Mouse (Mus musculus) cerebellum, postnatal 10 days (tissue): ENCODE results near the gene Cxcl16.
"Not testable (repeated sequence)": the region's sequence is repeated elsewhere in the genome, so short reads cannot be mapped to it uniquely, and the experiment has no call there.

Source experiments
- DNase-seq, 2 experiments: peaks; one replicate each; pipeline ENCODE4 v3.0.0; 2021; ENCODE audit warnings: mixed read lengths in 2 of 2

Cxcl16 gene

GRCm38 (mm10) chr11:70451797-70452498, 7.8 kb downstream of the Cxcl16 start, which contains the start of gene Med11:
Med11 (plus strand) TSS chr11:70451919.
- DNase-seq = peak; percentile 98

GRCm38 (mm10) chr11:70450926-70451325, 8.9 kb downstream of the Cxcl16 start:
- DNase-seq = peak; percentile 30 to 41

- DNase-seq = no peak
Observed at GRCm38 (mm10) chr11:70447373-70447772, 12.4 kb downstream of the Cxcl16 start.

GRCm38 (mm10) chr11:70446756-70447155, 13.0 kb downstream of the Cxcl16 start:
- no peak for DNase-seq

GRCm38 (mm10) chr11:70444667-70445066, 15.1 kb downstream of the Cxcl16 start:
- DNase-seq = no peak

GRCm38 (mm10) chr11:70443964-70444363, 15.8 kb downstream of the Cxcl16 start:
- no peak for DNase-seq

- no peak for DNase-seq
Observed at GRCm38 (mm10) chr11:70441882-70442281, 17.9 kb downstream of the Cxcl16 start.

- DNase-seq = no peak
Observed at GRCm38 (mm10) chr11:70440637-70441036, 19.1 kb downstream of the Cxcl16 start.

- no peak for DNase-seq
Observed at GRCm38 (mm10) chr11:70438728-70439374, 20.9 kb downstream of the Cxcl16 start.

GRCm38 (mm10) chr11:70437426-70437825, 22.4 kb downstream of the Cxcl16 start:
- DNase-seq = no peak

- DNase-seq = no peak
Observed at GRCm38 (mm10) chr11:70435476-70435875, 24.3 kb downstream of the Cxcl16 start.

- DNase-seq = peak in 1 of 2 experiments; percentile 30
Observed at GRCm38 (mm10) chr11:70433951-70434350, 25.8 kb downstream of the Cxcl16 start.

- DNase-seq = no peak
Observed at GRCm38 (mm10) chr11:70433569-70433943, 26.2 kb downstream of the Cxcl16 start.

- peak; percentile 73 to 79 for DNase-seq
Observed at GRCm38 (mm10) chr11:70432895-70433568, 26.8 kb downstream of the Cxcl16 start.

- peak; percentile 99 to 100 for DNase-seq
Observed at GRCm38 (mm10) chr11:70432048-70432894, 27.5 kb downstream of the Cxcl16 start, which contains the start of gene Arrb2. Arrb2 (plus strand) TSS chr11:70432635.

- DNase-seq = peak in 1 of 2 experiments; percentile 45
Observed at GRCm38 (mm10) chr11:70431574-70431973, 28.2 kb downstream of the Cxcl16 start.

- not testable (repeated sequence) for DNase-seq
Observed at GRCm38 (mm10) chr11:70426598-70426997, 33.2 kb downstream of the Cxcl16 start.

GRCm38 (mm10) chr11:70419486-70419885, 40.3 kb downstream of the Cxcl16 start:
- no peak for DNase-seq

- DNase-seq = no peak
Observed at GRCm38 (mm10) chr11:70418199-70418598, 41.6 kb downstream of the Cxcl16 start.

GRCm38 (mm10) chr11:70413961-70414360, 45.8 kb downstream of the Cxcl16 start:
- peak; percentile 89 to 93 for DNase-seq

- no peak for DNase-seq
Observed at GRCm38 (mm10) chr11:70412591-70412990, 47.2 kb downstream of the Cxcl16 start.

- no peak for DNase-seq
Observed at GRCm38 (mm10) chr11:70410297-70410643, 49.5 kb downstream of the Cxcl16 start.
